In genomic region chr9:76567281-76567655, GRCm38 (mm10) we compare ENCODE assay signal across 9 mouse cellular contexts. TPM values are rescaled to one million over a fixed set of nuclear protein-coding genes. Genes with fewer than 3 reads are reported as not detected.
DNase-seq lines count a peak whose midpoint lies in the region; ATAC-seq and TF ChIP-seq lines count a peak whose summit lies in the region.
"Had no signal": no experiment of that assay in that cellular context is flagged by ENCODE, and none has a peak within 500 bp of the region (broad histone marks: within the 10 kb centered on the region; RNA-seq: fewer than 3 reads in every experiment).

No protein-coding gene starts in this region.

- DNase-seq in heart, embryonic 10.5 days (ENCODE audit: low spot score) = no peak
- no peak for DNase-seq in heart, postnatal 36 days
- no peak for DNase-seq in testis, postnatal 10 days (ENCODE audit: low spot score)
- no peak for DNase-seq in stomach, postnatal 0 days (ENCODE audit: low spot score)
- DNase-seq in layer of hippocampus, postnatal 25 days (ENCODE audit: extremely low spot score in 1 of 2, low spot score in 1 of 2) = no peak
- DNase-seq in right cerebral cortex, adult 2 months (ENCODE audit: low spot score in 2 of 2) = no peak

- peak overlapping the region; percentile 46; the same call in 1 of the 2 replicates for H3K9ac ChIP-seq in liver, embryonic 12.5 days
- H3K9ac ChIP-seq in stomach, postnatal 0 days (ENCODE audit: low read length) = peak overlapping the region; percentile 63

- no peak for TF ChIP-seq CTCF in testis, adult 2 months (IDR thresholded peaks at IDR 0.05; ENCODE audit: control insufficient read depth, insufficient read depth, insufficient replicate concordance, low read depth, low read length)
- TF ChIP-seq CTCF in stomach, postnatal 0 days (IDR thresholded peaks at IDR 0.05; ENCODE audit: low read depth) = no peak

- intact Hi-C loops in heart, postnatal 36 days (cut with DNase I) = no loop called here

- H3K36me3 ChIP-seq in heart, embryonic 10.5 days = no peaks in the 10 kb centered on the region
- H3K36me3 ChIP-seq in testis, adult 2 months (ENCODE audit: control insufficient read depth, insufficient read depth, low read length) = no peaks in the 10 kb centered on the region
- H3K36me3 ChIP-seq in liver, embryonic 12.5 days = no peaks in the 10 kb centered on the region
- no peaks in the 10 kb centered on the region for H3K36me3 ChIP-seq in stomach, postnatal 0 days (ENCODE audit: control insufficient read depth, insufficient read depth, low read length)

- peaks cover 8% of the 10 kb centered on the region for H3K27me3 ChIP-seq in heart, embryonic 10.5 days (ENCODE audit: insufficient read depth, poor library complexity, severe bottlenecking)
- H3K27me3 ChIP-seq in testis, adult 2 months (ENCODE audit: control insufficient read depth, insufficient read depth, low read length) = no peaks in the 10 kb centered on the region; the same call in 1 of the 2 replicates
- peaks cover 37% of the 10 kb centered on the region for H3K27me3 ChIP-seq in liver, embryonic 12.5 days (replicated peaks)
- H3K27me3 ChIP-seq in stomach, postnatal 0 days (ENCODE audit: control insufficient read depth, insufficient read depth, low read length) = no peaks in the 10 kb centered on the region

- ATAC-seq in liver, embryonic 12.5 days = no peak
- ATAC-seq in stomach, postnatal 0 days (ENCODE audit: low FRiP score, low TSS enrichment) = no peak

- WGBS in heart, embryonic 10.5 days = 4% methylated on average over 13 of the region's 13 CpGs
- WGBS in liver, embryonic 12.5 days (ENCODE audit: insufficient replicate concordance) = 5% methylated on average over 13 of the region's 13 CpGs
- WGBS in stomach, postnatal 0 days = 3% methylated on average over 11 of the region's 13 CpGs

- no peaks in the 10 kb centered on the region for H3K9me3 ChIP-seq in heart, embryonic 10.5 days
- no peaks in the 10 kb centered on the region for H3K9me3 ChIP-seq in liver, embryonic 12.5 days (replicated peaks)
- H3K9me3 ChIP-seq in stomach, postnatal 0 days (ENCODE audit: control insufficient read depth, low read length) = no peaks in the 10 kb centered on the region

- peaks cover 14% of the 10 kb centered on the region for H3K4me1 ChIP-seq in heart, embryonic 10.5 days
- H3K4me1 ChIP-seq in testis, adult 2 months (ENCODE audit: control insufficient read depth, insufficient read depth, low read length) = peaks cover 8% of the 10 kb centered on the region
- H3K4me1 ChIP-seq in liver, embryonic 12.5 days = peaks cover 10% of the 10 kb centered on the region; the same call in 1 of the 2 replicates
- peaks cover 3% of the 10 kb centered on the region; the same call in 1 of the 2 replicates for H3K4me1 ChIP-seq in stomach, postnatal 0 days (replicated peaks; ENCODE audit: control insufficient read depth, insufficient read depth)

- peak overlapping the region; percentile 81 for H3K4me2 ChIP-seq in liver, embryonic 12.5 days
- peak overlapping the region; percentile 87 for H3K4me2 ChIP-seq in stomach, postnatal 0 days (replicated peaks; ENCODE audit: low read depth)

- H3K4me3 ChIP-seq in heart, embryonic 10.5 days = peak overlapping the region; percentile 76
- peak overlapping the region; percentile 60 for H3K4me3 ChIP-seq in testis, adult 2 months (ENCODE audit: control insufficient read depth, low read depth, low read length)
- peak overlapping the region; percentile 57 for H3K4me3 ChIP-seq in liver, embryonic 12.5 days
- peak overlapping the region; percentile 54 for H3K4me3 ChIP-seq in stomach, postnatal 0 days (ENCODE audit: low read depth, low read length)

- TF ChIP-seq EP300 in stomach, postnatal 0 days (optimal IDR thresholded peaks at IDR 0.05) = no peak

- no peak for TF ChIP-seq POLR2A in testis, adult 2 months (IDR thresholded peaks at IDR 0.05; ENCODE audit: control insufficient read depth, low read depth, low read length)

- H3K27ac ChIP-seq in heart, embryonic 10.5 days = peak overlapping the region; percentile 78; the same call in 1 of the 2 replicates
- no peak overlapping the region for H3K27ac ChIP-seq in testis, adult 2 months (ENCODE audit: control insufficient read depth, insufficient read depth, low read depth, low read length)
- no peak overlapping the region for H3K27ac ChIP-seq in liver, embryonic 12.5 days
- peak overlapping the region; percentile 92 for H3K27ac ChIP-seq in stomach, postnatal 0 days (replicated peaks)

RNA-seq across cellular contexts. Expression of gene Fam83b, which starts 0.4 kb away (rescaled TPM):
- 0.64 and 0.78 TPM in 2 replicates for polyA plus RNA-seq in heart, embryonic 10.5 days (2016; fragmentation: Nextera tagmentation; extraction: Ambion mirVana)
- under 1 TPM; 0.11 to 0.39 TPM for total RNA-seq in heart, postnatal 36 days (2021)
- polyA plus RNA-seq in testis, adult 2 months (2012; rRNA removed) = not detected in 2 replicates
- polyA plus RNA-seq in liver, embryonic 12.5 days (2016; fragmentation: Nextera tagmentation; extraction: Ambion mirVana) = 0.04 and 0.08 TPM in 2 replicates
- 4.7 and 5.3 TPM in 2 replicates for polyA plus RNA-seq in stomach, postnatal 0 days (2015; fragmentation: Nextera tagmentation; extraction: Ambion mirVana)
- total RNA-seq in layer of hippocampus, postnatal 25 days (2021) = under 1 TPM; 0.10 to 0.21 TPM
- polyA plus RNA-seq: C2C12 had no signal

Comparison
In these comparisons a context has a peak if more than half of its experiments do, and no peak if none do; other contexts are left out.
1. H3K27ac ChIP-seq: peak in heart, embryonic 10.5 days (single experiment) and stomach, postnatal 0 days (single experiment); none in testis, adult 2 months (single experiment) and liver, embryonic 12.5 days (single experiment).
2. Peak in every context shown above with its lines, with median percentiles within 50 percentile points of each other: H3K4me3 ChIP-seq.